Mouse (Mus musculus) CH12.LX (cell line): ENCODE measurements around the gene Ctnnd2. TPM values are rescaled to one million over a fixed set of nuclear protein-coding genes. Genes with fewer than 3 reads are reported as not detected.

ENCODE experiments used
- DNase-seq: peaks from one replicate; pipeline ENCODE4 v3.0.0-alpha.2; 2013; ENCODE audit errors: extremely low read depth
- H3K27ac ChIP-seq: 2 replicates; pipeline ENCODE4 v1.5.1; 2012; ENCODE audit warnings: low read depth, mild to moderate bottlenecking, control low read depth, moderate library complexity; ENCODE audit not compliant: insufficient read depth
- H3K27me3 ChIP-seq: replicated peaks from 2 replicates; pipeline ENCODE3; 2012; ENCODE audit warnings: inconsistent platforms
- H3K36me3 ChIP-seq, 2 experiments: replicated peaks in 1 of 2; 2 replicates each; pipeline versions ENCODE3 to v1.6.1; 2012; ENCODE audit warnings: inconsistent platforms in 1 of 2, low read length in 1 of 2, mild to moderate bottlenecking in 1 of 2, mixed read lengths in 1 of 2, moderate library complexity in 1 of 2; ENCODE audit not compliant: control insufficient read depth in 1 of 2, insufficient read depth in 1 of 2
- H3K4me1 ChIP-seq, 2 experiments: 2 replicates each; pipeline ENCODE4 v1.6.1; 2012; ENCODE audit warnings: inconsistent platforms in 1 of 2, moderate library complexity in 1 of 2; ENCODE audit not compliant: insufficient read depth in 2 of 2, control insufficient read depth in 1 of 2
- H3K4me2 ChIP-seq: 2 replicates; pipeline ENCODE4 v1.6.1; 2012; ENCODE audit warnings: low read depth, mild to moderate bottlenecking, control low read depth; ENCODE audit not compliant: poor library complexity, insufficient read depth, severe bottlenecking
- H3K4me3 ChIP-seq, 3 experiments: fragments of 150-350 bp in 1 of 3; sonication (generic) in 1 of 3; replicated peaks in 1 of 3; 2 replicates each; pipeline versions ENCODE3 to v1.5.1; 2011 to 2012; ENCODE audit warnings: low read depth in 2 of 3, low read length in 2 of 3, mild to moderate bottlenecking in 2 of 3, moderate library complexity in 2 of 3, control low read depth in 1 of 3, improper control_type of control experiment in 1 of 3, inconsistent platforms in 1 of 3, mixed read lengths in 1 of 3; ENCODE audit not compliant: poor library complexity in 1 of 3
- H3K79me2 ChIP-seq: replicated peaks from 2 replicates; pipeline ENCODE4 v1.6.1; 2012; ENCODE audit warnings: mild to moderate bottlenecking, moderate library complexity; ENCODE audit not compliant: control insufficient read depth, poor library complexity, insufficient read depth, severe bottlenecking; ENCODE audit errors: extremely low read depth
- H3K9ac ChIP-seq: 2 replicates; pipeline ENCODE4 v1.6.1; 2012; ENCODE audit warnings: low read depth, mild to moderate bottlenecking, control low read depth, moderate library complexity; ENCODE audit not compliant: insufficient read depth
- H3K9me3 ChIP-seq: replicated peaks from 2 replicates; pipeline ENCODE3; 2012; ENCODE audit warnings: low read length, inconsistent platforms, mixed read lengths
- BHLHE40 ChIP-seq: IDR thresholded peaks from 2 replicates; pipeline ENCODE4 v1.6.1; 2011; ENCODE audit warnings: mild to moderate bottlenecking, low read depth, low read length, improper control_type of control experiment
- CHD2 ChIP-seq: IDR thresholded peaks from 2 replicates; pipeline ENCODE4 v1.6.1; 2011; ENCODE audit warnings: low read length, improper control_type of control experiment
- CTCF ChIP-seq, 2 experiments: IDR thresholded peaks in 1 of 2; conservative IDR thresholded peaks in 1 of 2; 2 replicates each; pipeline ENCODE4 v1.5.1; 2011 to 2012; ENCODE audit warnings: low read depth in 2 of 2, low read length in 2 of 2, improper control_type of control experiment in 1 of 2, inconsistent platforms in 1 of 2, mild to moderate bottlenecking in 1 of 2, moderate library complexity in 1 of 2
- E2F4 ChIP-seq: IDR thresholded peaks from 2 replicates; pipeline ENCODE4 v1.6.1; 2011; ENCODE audit warnings: low read depth, low read length, improper control_type of control experiment; ENCODE audit not compliant: insufficient replicate concordance
- GABPA ChIP-seq: IDR thresholded peaks from 2 replicates; pipeline ENCODE4 v1.6.1; 2012; ENCODE audit warnings: low read depth, low read length, improper control_type of control experiment, inconsistent platforms; ENCODE audit not compliant: insufficient replicate concordance
- IRF4 ChIP-seq: IDR thresholded peaks from 2 replicates; pipeline ENCODE4 v1.6.1; 2014; ENCODE audit warnings: low read depth, mild to moderate bottlenecking, inconsistent platforms, low read length, improper control_type of control experiment
- JUND ChIP-seq: conservative IDR thresholded peaks from 2 replicates; pipeline ENCODE4 v1.6.1; 2011; ENCODE audit warnings: low read depth, low read length, improper control_type of control experiment
- NRF1 ChIP-seq: IDR thresholded peaks from 2 replicates; pipeline ENCODE4 v1.6.1; 2014; ENCODE audit warnings: low read depth, mild to moderate bottlenecking, inconsistent platforms, low read length, improper control_type of control experiment, moderate library complexity
- PAX5 ChIP-seq: IDR thresholded peaks from 2 replicates; pipeline ENCODE4 v1.6.1; 2012; ENCODE audit warnings: low read length, inconsistent platforms, mixed read lengths
- POLR2A ChIP-seq: IDR thresholded peaks from 2 replicates; pipeline ENCODE4 v1.6.1; 2011; ENCODE audit warnings: low read depth, mild to moderate bottlenecking, improper control_type of control experiment, low read length
- POLR2AphosphoS2 ChIP-seq: IDR thresholded peaks from 2 replicates; pipeline ENCODE4 v1.6.1; 2011; ENCODE audit warnings: low read depth, low read length, improper control_type of control experiment
- RAD21 ChIP-seq: IDR thresholded peaks from 2 replicates; pipeline ENCODE4 v1.6.1; 2011; ENCODE audit warnings: low read depth, mild to moderate bottlenecking, low read length, improper control_type of control experiment, moderate library complexity
- SIN3A ChIP-seq: IDR thresholded peaks from 2 replicates; pipeline ENCODE4 v1.6.1; 2012; ENCODE audit warnings: low read length, improper control_type of control experiment, inconsistent platforms
- SMC3 ChIP-seq: IDR thresholded peaks from 2 replicates; pipeline ENCODE4 v1.6.1; 2011; ENCODE audit warnings: low read depth, low read length, improper control_type of control experiment
- TCF12 ChIP-seq: IDR thresholded peaks from 2 replicates; pipeline ENCODE4 v1.6.1; 2014; ENCODE audit warnings: low read depth, mild to moderate bottlenecking, inconsistent platforms, low read length, improper control_type of control experiment
- ZC3H11A ChIP-seq: IDR thresholded peaks from 2 replicates; pipeline ENCODE4 v1.6.1; 2012; ENCODE audit warnings: low read depth, mild to moderate bottlenecking, inconsistent platforms, low read length, improper control_type of control experiment
- ZMIZ1 ChIP-seq: IDR thresholded peaks from 2 replicates; pipeline ENCODE4 v1.6.1; 2012; ENCODE audit warnings: low read depth, mild to moderate bottlenecking, inconsistent platforms, low read length, improper control_type of control experiment
- dilution Hi-C: fragments of 300-500 bp; cut with MboI; formaldehyde crosslinking; loops from 2 replicates; pipeline ENCODE4 v1.14.3; 2020; ENCODE audit warnings: low sequenced_read_pairs; ENCODE audit not compliant: extremely low pct_unique_long_range_greater_than_20kb, extremely low pct_ligation_motif_present
- in situ Hi-C: fragments of 300-500 bp; cut with MboI; formaldehyde crosslinking; loops from 3 replicates; pipeline ENCODE4 v1.14.3; 2019; ENCODE audit warnings: low sequenced_read_pairs, low pct_ligation_motif_present, low pct_unique_long_range_greater_than_20kb, mixed read lengths
- polyA plus RNA-seq: library from polyadenylated mRNA; unstranded; fragments of >175 nt; gene quantifications from 2 replicates; pipeline ENCODE4 v1.2.1, GENCODE M21; 2012; ENCODE audit warnings: low read depth; ENCODE audit not compliant: insufficient read length
- total RNA-seq, 2 experiments: library from RNA; depleted of rRNA; stranded (reverse); fragments of 300-350 nt in 1 of 2; fragments of >200 nt in 1 of 2; gene quantifications; 2 replicates each; pipeline ENCODE4 v1.2.3; 2012 to 2014

Ctnnd2 gene
- total and polyA plus RNA-seq, 3 experiments: 0.23 TPM; not detected in 2

GRCm38 (mm10) chr15:30700762-30701161 is 528.4 kb downstream of the Ctnnd2 start:
- H3K27me3 ChIP-seq: no peaks in the 10 kb centered on the region
- in situ Hi-C loops (no loop called here), dilution Hi-C loops (no loop called here)
- H3K9ac ChIP-seq: no peak overlapping the region
- H3K4me1 ChIP-seq: peaks cover 0 to 7% of the 10 kb centered on the region in 2 experiments; a peak in 1 of 4 replicates
- peaks cover 3% of the 10 kb centered on the region for H3K9me3 ChIP-seq
- H3K79me2 ChIP-seq: no peaks in the 10 kb centered on the region
- no peak for DNase-seq
- H3K27ac ChIP-seq: no peak overlapping the region
- no peak overlapping the region for H3K4me2 ChIP-seq
- TF ChIP-seq E2F4: no peak
- no peak for TF ChIP-seq ZC3H11A
- TF ChIP-seq RAD21: no peak
- no peak for TF ChIP-seq CTCF (conservative IDR thresholded peaks at IDR 0.05 in 1 of 2, IDR thresholded peaks at IDR 0.05 in 1 of 2; ENCODE audit: low read depth in 2 of 2, low read length in 2 of 2)
- no peak for TF ChIP-seq ZMIZ1
- no peak for TF ChIP-seq BHLHE40
- no peak for TF ChIP-seq GABPA
- no peak for TF ChIP-seq JUND
- TF ChIP-seq POLR2A: no peak
- no peaks in the 10 kb centered on the region for H3K36me3 ChIP-seq
- H3K4me3 ChIP-seq: no peak overlapping the region

GRCm38 (mm10) chr15:30701592-30701991 is 529.2 kb downstream of the Ctnnd2 start:
- H3K27me3 ChIP-seq: no peaks in the 10 kb centered on the region
- no peaks in the 10 kb centered on the region for H3K79me2 ChIP-seq
- peaks cover 3% of the 10 kb centered on the region for H3K9me3 ChIP-seq
- no peak overlapping the region for H3K9ac ChIP-seq
- in situ Hi-C loops: no loop called here
- H3K27ac ChIP-seq: no peak overlapping the region
- no peaks in the 10 kb centered on the region for H3K36me3 ChIP-seq
- dilution Hi-C loops: no loop called here
- TF ChIP-seq IRF4: no peak
- no peak for TF ChIP-seq SIN3A
- TF ChIP-seq CHD2: no peak
- no peak for TF ChIP-seq SMC3
- no peak for TF ChIP-seq POLR2AphosphoS2
- TF ChIP-seq TCF12: no peak
- no peak for TF ChIP-seq ZMIZ1
- no peak for TF ChIP-seq NRF1
- no peak for TF ChIP-seq BHLHE40
- TF ChIP-seq PAX5: no peak
- no peak for TF ChIP-seq JUND
- no peak overlapping the region for H3K4me3 ChIP-seq
- no peak overlapping the region for H3K4me2 ChIP-seq
- peaks cover 0 to 7% of the 10 kb centered on the region in 2 experiments; a peak in 1 of 4 replicates for H3K4me1 ChIP-seq
- no peak for DNase-seq
